Mouse (Mus musculus) thymus, adult 2 months (tissue): ENCODE results near the gene Pbx1.

ENCODE experiments used
- CTCF ChIP-seq: fragments of 200-500 bp; IDR thresholded peaks from 2 replicates; pipeline ENCODE4 v1.5.1; 2012; ENCODE audit warnings: mild to moderate bottlenecking, control low read depth, low read length, moderate library complexity, borderline replicate concordance; ENCODE audit not compliant: control insufficient read depth, poor library complexity, insufficient read depth; ENCODE audit errors: extremely low read depth
- POLR2A ChIP-seq: fragments of 200-500 bp; IDR thresholded peaks from 2 replicates; pipeline ENCODE4 v1.6.1; 2012; ENCODE audit warnings: mild to moderate bottlenecking, low read length, control low read depth, moderate library complexity; ENCODE audit not compliant: control insufficient read depth, poor library complexity, insufficient read depth; ENCODE audit errors: extremely low read depth

DNA sequence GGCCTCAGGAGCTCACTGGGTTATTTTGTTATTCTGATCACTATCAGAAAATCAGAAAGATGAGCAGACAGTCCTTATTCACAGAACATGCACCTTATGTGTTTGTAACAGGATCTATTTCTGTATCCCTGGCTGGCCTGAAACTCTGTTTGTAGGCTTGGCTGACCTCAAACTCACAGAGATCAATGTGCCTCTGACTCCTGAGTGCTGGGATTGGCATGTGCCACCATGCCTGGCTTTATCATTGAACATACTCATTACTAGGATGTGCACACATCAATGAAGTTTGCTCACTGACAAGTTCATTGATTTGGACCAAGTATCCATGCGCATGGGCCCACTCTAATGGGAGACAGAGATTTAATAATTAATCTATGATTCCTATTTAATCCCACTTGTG lies 27.4 kb upstream of the Pbx1 start:
- no peak for TF ChIP-seq CTCF
- no peak for TF ChIP-seq POLR2A
